Mouse (Mus musculus) monocyte, adult 2 months (primary cell): Measurements from ENCODE around the gene Ciao2a.

ENCODE experiments used
- DNase-seq, 2 experiments: peaks; one replicate each; pipeline ENCODE4 v3.0.0; 2022; ENCODE audit warnings: low spot score in 2 of 2, low read depth in 1 of 2

Gene Ciao2a

DNA sequence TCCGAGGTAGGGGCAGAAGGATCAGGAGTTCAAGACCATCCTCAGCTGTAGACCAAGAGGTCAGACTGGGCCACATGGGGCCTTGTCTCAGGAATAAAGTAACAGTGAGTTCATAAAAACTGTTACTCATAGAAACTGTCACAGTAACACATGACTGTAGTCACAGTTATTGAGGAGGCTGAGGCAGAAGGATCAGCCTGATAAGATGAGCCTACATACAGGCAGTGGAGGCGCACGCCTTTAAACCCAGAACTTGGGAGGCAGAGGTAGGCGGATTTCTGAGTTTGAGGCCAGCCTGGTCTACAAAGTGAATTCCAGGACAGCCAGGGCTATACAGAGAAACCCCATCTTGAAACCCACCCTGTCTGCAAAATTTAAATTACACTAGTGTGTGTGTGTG lies 6.3 kb upstream of the Ciao2a start:
- no peak for DNase-seq

DNA sequence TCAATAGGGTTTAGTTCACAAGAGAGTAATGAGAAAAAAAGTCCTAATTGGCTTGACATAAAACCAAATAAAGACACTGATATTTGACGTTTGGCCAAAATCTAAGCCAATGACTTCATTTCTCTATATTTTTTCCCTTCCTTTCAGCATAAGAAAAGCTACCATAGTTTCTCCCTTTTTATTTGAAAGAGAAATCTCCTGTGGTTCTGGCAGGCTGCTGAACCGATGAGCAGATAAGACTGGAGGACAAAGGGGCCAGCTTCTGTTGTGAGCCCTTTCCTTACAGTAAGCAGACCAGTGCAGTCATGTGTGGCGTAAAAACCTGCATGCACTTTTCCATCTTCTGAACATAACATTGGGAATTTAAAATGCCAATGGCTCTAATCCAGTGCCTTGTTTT lies 5.5 kb upstream of the Ciao2a start:
- no peak for DNase-seq

DNA sequence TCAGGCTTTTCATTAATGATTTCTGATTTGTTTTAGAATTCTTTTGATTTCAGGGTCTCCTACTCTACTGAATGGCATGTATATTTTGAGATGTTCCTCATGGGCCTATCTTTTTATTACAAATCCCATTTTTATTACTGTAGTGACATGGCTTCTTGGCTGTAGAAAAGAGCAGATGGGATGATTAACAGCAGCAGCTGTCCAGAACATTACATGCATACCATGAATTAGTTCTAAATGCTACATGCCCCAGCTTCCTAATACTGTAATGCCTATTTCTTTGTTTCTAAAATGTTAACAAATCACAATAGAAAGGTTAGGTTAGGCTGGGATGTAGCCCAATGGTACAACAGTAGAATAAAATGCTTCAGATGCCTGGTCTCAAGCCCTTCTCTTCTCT lies 5.0 kb upstream of the Ciao2a start:
- DNase-seq = no peak

DNA sequence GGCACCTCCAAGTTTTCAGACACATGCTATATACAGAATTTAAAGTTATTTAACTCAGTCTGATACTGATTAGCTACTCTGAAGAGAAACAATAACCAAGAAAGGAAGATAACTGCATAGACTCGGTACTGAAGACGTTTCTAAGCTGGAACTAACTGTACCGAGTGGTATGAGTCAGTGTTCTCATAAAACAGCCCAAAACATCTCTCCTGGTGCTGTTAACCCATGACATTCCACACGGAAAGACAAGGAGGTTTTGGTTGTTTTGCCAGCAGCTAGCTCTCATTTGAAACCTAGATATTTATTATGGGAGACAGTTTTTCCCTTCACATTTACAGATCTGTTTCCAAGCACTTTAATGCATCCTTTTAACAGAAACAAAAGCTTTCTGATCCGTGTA lies 2.8 kb upstream of the Ciao2a start:
- DNase-seq = no peak

DNA sequence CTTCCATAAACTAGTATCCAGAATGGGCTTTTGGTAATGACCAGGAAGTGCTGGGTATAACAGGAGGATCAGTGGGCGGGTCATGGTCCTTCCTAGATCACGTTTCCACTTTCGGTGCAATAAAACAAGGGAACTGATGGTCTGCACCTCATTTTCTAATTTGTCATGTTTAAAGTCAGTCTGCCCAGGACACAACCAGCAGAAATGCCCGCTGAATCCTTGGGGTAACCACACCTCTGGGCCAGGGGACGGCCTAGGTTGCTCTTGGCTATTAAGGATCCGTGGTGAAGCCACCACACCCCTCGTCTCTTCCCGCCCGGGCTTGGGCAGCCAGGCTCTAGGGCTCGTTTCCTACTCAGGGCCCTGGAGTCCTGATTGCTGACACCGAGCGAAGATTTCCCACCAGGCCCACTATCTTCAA lies 2.3 kb upstream of the Ciao2a start:
- no peak for DNase-seq

DNA sequence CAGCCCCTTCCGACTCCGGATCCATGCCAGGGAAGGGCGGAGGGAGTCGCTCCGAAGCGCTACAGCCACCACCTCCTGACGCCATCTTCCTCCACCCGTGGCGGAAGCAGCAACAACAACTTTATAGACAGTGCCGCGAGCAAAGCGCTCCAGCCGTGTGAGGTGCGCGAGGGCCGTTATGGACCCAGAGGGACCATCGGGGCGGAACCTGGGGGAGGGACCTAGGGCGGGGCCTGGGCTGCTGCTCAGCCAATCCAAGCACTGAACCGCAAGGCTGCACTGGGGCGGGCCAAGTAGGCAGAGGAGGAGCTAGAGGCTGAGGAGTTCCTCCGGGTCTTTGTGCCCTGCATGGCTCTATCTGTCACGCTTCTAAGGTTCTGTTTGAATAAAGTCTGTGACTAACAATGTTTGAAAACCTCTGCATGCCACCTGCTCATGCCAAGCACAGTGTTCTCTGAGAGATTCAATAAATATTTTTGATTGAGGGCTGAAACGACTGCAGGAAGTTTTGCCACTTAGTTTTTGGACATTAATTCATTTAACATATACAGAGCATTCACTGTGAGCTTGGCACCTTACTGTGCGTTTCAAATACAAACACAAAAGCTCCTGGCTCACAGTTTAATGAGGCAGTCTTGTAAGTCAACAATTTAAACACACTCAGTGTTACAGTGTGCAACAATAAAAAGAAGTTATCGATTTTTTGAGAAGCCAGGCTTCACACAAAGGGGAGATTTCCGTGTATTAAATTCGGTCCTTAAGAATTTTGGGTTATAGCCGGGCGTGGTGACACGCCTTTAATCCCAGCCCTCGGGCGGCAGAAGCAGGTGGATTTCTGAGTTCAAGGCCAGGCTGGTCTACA lies 1.5 kb upstream of the Ciao2a start:
- peak; percentile 97 for DNase-seq

DNA sequence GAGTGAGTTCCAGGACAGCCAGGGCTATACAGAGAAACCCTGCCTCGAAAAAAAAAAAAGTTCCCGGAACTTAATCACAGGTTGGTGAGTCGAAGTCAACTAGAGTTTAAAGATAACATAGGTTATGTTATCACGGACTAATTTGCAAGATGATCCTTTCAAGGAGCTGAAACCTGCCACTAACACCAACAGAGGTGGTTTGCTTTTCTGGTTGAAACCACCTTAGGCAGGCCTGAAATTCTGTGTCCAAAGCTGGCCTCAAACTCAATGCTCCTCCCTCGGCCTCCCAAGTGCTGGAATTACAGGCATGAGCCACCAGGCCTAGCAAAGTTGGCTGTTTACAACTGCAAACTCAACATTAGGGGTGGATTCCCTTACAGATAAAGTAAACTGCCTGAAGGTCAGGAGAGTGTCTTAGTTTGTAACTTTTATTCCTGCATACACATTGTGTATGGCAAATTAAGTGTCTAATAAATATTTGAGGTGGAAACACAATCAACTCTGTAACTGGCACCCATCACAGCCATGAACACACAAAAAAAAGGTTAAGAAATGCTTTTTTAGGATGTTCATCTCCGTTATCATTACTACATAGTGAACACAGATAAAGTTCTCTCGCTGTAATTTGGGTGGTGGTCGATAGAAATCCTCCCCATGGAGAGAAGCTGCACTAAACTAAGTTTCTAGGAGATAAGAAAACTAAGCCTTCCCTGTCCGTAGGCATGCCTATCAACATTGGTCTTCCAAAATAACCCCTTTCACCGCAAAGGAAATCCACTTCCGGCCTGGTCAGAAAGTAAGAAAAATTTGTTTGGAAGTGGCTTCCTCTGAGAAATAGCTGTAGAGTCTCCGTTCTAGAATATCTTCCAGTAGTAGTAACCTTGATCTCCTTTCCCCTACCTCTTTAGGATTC lies 612 bp upstream of the Ciao2a start:
- DNase-seq = no peak

DNA sequence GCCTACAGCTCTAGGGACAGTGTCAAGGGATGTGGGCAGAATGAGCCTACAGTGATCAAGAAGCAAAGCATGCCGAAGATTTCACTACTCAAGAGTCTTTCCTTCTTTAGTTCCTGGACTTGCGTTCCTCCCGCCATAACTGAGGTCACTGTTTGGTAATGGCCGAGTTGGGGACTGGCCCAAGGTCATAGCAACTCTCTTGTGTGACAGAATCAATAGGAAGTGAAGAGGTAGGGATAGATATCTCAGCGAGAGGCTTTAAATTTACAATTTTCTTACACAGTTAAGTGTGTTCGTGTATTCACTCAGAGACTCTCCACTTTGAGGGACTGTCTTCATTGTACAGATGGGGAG lies 759 bp downstream of the Ciao2a start:
- no peak for DNase-seq

DNA sequence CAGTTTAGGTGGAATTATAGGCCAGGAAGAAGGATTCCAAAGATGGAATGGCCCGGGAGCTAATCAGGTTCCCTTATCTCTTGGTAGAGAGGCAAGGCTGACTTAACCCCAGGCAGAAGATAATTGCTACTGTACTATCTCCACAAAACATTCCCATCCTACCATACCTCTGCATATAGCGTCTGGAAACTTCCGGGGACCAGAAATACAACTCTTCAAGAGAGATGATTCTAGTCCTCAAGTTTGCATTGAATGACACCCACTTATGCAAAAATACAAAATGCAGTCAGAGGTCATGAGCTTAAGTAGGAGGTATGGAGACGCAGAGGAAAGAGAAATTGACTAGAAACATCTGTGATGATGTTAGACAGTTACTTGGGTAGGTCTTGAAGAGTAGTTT lies 1.5 kb downstream of the Ciao2a start:
- DNase-seq = no peak

DNA sequence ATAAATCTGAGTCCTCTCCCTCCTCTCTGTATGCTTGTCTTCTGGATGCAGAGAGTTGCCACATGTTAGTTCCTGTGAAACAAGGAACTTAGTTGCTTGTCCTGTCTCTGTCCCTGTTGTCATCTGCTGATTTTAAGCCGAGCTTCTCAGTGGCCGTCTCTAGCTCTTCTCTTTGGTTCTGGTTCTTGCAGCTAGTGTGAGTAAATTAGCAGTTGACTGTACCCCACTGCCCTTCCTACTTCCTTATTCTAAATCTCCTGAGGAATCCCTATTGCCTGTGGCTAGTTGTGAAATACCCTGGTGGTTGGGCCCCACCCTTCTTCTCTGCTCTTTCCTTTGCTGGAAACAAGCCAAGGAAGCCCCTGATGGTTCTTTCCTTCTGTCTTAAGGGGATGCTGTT lies 5.1 kb downstream of the Ciao2a start:
- DNase-seq = peak; percentile 53 to 80

DNA sequence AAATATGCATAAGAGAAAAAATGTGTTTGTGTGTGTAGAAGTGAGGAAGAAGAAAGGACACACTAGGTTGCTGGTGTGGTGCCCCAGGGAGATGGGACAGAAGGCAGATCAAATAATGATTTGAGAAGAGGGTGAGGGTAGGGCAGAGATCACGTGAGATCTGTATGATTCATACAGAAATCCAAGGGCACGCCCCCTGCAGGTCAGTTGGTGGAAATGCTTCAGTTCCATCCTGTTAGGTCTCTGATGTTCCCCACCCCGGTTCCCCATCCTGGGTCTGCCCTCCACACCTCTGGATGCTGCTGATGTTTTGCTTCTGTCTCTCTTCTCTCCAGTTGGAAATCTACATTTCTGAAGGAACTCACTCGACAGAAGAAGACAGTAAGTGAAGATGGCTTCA lies 9.6 kb downstream of the Ciao2a start:
- no peak for DNase-seq

DNA sequence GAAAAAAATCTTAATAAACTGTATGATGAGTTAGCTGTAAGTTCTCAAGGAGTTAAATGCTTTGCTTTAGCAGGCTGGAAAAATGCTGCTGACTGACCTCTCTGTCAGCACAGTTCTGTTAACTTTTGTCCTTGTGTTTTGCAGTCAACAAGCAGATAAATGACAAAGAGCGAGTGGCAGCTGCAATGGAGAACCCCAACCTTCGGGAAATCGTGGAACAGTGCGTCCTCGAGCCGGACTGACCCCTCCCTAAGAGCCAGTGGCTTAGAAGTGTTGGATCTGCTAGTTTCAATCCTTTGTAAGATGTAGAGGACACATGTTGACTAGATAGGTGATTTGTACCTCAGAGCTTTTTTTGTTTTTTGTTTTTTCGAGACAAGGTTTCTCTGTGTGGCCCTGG lies 11.8 kb downstream of the Ciao2a start:
- DNase-seq = no peak

DNA sequence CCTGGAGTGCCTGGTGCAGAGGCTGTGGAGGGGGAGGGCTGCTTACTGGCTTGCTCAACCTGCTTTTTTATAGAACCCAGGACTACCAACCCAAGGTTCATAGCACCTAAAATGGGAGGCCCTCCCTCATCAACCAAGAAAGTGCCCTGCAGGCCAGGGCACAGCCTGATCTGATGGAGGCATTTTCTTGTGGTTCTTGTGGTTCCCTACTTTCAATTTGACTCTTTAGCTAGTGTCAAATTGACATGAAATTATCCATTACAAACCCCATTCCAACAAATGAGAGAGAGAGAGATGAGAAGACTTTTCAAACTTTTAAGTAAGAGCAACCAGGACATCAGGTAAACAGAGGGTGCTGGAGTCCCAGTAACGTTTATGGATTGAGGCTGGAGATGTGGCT lies 15.9 kb downstream of the Ciao2a start:
- no peak for DNase-seq

DNA sequence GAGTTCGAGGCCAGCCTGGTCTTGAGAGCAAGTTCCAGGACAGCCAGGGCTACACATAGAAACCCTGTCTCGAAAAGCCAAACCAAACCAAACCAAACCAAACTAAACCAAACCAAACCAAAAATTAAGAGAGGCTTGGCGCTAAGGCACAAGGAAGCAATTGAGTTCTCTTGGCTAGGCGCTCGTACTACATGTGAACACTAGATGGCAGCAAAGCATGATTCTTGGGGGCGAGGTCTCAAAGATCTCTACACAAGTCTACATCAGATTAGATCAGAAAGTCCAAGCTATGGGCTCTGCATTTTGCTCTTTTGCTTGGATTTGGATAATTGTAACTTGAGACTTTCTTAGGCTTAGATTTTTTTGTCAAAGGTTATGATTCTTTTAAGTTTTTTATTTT lies 17.8 kb downstream of the Ciao2a start:
- DNase-seq = no peak

DNA sequence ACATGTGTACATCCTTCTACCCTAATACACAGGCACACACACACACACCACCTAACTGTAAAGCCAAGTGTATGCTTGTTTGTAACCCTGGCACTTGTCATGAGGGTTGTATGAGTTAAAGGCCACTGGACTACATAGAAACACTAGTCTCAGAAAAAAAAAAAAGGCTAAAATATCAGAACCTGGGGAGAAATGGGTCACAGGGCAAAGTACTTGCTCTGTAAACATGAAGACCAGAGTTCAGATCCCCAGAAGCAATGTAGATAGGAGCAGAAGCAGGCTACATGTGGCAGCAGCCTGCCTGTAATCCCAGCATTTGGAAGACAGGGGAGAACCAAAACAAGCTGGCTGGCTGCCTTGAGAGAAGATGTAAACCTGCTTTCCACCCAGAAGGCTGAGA lies 19.7 kb downstream of the Ciao2a start:
- no peak for DNase-seq

DNA sequence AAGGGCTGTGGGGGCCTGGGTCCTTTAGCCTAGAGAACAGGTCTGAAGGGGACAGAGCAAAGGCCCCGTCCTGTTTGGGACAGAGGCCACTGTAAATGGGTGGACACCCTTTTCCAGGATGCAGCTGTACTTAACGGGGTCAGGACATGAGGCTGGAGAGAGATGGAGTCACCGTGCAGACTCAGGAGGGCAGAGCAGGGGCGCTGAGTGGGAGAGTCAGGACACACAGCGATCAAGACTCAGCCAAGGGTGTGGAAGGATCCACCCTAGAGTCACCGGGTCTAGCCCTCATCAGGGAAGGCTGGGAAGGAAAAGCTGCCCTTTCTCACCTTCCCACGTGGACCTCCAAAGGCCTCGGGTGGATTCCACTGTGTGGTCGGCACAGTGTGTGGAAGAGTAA lies 25.6 kb downstream of the Ciao2a start:
- DNase-seq = no peak

DNA sequence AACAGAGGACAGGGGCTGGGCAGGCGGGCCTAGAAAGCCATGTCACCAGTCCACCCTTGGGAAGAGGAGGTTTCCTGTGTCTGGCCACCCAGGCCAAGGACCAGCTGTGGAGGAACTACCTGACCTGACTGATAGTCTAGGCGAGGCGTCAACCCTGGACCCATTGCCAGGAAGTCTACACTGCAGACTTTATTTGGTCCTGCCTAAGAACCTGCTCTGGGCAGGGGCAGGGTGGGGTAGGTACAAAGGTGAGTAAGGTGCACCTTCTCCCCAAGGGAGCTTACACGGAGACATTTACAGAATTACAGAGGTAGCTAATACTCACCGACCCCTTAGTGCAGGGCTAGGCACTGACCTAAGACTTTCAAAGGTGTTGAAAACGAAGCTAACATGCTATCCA lies 27.2 kb downstream of the Ciao2a start:
- no peak for DNase-seq

DNA sequence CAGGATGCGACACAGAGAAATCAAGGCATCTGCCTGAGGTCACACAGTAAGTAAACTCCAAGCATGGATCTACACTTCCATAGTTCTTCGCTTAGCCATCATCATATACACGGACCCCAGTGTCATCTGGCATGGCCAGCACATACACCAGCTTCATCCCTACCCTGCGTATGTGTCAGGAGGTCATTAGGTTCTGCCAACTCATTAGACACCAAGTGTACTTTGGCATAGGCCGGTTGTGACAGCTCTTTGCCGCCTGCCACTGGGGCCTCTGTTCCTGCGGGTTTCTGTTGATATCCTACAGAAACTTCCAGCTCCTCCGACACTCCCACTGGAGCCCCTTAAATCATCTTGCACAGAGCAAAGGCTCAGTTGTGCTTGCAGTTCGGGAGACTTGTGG lies 27.6 kb downstream of the Ciao2a start:
- no peak for DNase-seq

DNA sequence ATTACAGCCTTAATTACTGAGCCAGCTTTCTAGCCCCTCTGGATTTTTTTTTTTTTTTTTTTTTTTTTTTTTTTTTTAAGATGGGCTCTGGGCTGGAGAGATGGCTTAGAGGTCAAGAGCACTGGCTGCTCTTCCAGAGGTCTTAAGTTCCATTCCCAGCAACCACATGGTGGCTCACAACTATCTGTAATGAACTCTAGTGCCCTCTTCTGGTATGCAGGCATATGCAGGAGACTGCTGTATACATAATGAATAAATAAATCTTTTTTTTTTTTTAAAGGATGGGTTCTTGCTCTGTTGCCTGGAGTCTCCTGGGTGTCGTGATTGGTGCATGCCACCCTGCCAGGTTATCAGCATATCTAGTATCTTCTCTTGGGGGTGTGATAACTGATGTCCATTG lies 29.1 kb downstream of the Ciao2a start:
- no peak for DNase-seq

DNA sequence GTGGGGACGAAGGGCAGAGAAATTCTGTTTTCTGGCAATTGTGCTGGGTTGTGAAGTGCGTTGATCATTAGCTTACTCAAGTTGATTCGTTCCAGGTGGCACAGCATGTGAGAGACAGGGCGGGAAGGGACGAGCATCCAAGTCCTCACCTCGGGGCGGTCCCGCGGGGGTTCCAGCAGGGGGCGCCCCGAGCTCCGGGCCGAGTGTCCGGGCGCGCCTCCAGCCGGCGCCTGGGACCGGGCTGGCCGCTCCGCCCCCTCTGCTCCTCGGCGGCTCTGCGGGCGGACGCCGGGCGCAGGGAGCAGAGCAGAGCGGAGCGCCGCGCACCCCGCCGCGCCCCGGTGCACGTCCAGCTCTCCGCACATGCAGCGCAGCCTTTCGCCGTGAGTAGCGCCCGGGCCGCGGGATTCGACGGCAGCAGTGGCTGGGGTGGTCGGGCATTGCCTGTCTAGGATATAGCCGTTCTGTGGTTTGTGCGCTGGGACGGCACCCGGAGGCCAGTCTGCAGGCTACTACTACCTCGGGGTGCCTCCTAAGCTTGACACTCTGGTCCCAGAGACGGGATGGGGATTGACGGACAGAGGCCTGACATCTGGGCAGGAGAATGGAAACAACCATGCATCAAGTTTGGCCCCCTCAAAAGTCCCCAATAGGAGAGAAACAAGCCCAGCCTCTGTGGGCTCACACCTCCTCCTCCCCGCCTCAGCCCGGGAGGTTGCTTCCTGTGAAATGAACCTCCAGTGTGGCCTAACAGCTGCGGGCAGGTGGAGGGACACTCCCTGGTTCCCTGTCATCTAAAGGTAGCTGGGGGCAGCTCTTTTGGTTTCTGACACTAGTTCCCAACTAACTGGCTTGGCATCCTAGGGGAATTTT lies 31.8 kb downstream of the Ciao2a start, which contains the start of gene Dapk2:
Gene Dapk2 (plus strand): TSS at position 266 of the 873 bp plus-strand sequence.
- DNase-seq = peak; percentile 45 to 56

DNA sequence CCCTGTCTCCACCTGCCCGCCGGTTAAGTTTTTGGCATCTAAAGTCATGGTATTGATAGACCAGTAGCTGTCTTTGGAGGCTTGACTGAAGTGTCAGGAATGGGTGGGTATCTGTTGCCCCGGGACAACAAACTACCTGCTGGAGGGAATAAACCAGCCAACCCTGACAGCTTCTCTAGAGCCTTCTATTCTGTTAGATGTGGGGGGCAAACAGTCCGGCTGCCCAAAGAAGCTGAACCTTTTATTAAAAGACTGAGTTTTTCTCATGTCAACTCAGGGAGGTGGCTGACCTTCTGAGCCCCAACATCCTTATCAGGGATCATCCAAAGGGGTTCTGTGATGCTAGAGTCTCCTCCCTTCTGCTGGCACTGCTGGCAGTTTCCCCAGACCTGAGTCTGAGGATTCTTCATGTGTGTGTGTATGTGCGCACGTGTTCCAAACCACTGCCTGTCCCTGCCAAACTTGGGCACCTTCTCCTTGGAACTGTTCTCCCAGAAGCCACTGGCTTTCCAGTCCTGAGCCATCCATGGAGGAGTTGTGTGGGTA lies 32.5 kb downstream of the Ciao2a start:
- DNase-seq = no peak
